Mouse (Mus musculus) CD8-positive naive resting alpha-beta T cell, adult 2 months (primary cell): ENCODE data around the gene Col5a3.
"Not testable (repeated sequence)": the region's sequence is repeated elsewhere in the genome, so short reads cannot be mapped to it uniquely, and the experiment has no call there.

Experiments
- DNase-seq, 2 experiments: peaks; one replicate each; pipeline ENCODE4 v3.0.0; 2022; ENCODE audit warnings: low read depth in 2 of 2, low spot score in 2 of 2

Gene Col5a3

GRCm38 (mm10) chr9:20814521-20815272 is at the start of gene Col5a3:
Col5a3 (minus strand) TSS chr9:20815067.
- no peak for DNase-seq

- no peak for DNase-seq
Observed at GRCm38 (mm10) chr9:20862225-20862624, 47.4 kb upstream of the Col5a3 start.

- peak in 1 of 2 experiments; percentile 44 for DNase-seq
Observed at GRCm38 (mm10) chr9:20861821-20862220, 47.0 kb upstream of the Col5a3 start.

GRCm38 (mm10) chr9:20859926-20860325 is 45.1 kb upstream of the Col5a3 start:
- DNase-seq: no peak

GRCm38 (mm10) chr9:20857131-20857530 is 42.3 kb upstream of the Col5a3 start:
- no peak for DNase-seq

GRCm38 (mm10) chr9:20850179-20850578 is 35.3 kb upstream of the Col5a3 start:
- DNase-seq: no peak

- DNase-seq: no peak
Observed at GRCm38 (mm10) chr9:20842670-20843069, 27.8 kb upstream of the Col5a3 start.

GRCm38 (mm10) chr9:20842211-20842610 is 27.3 kb upstream of the Col5a3 start:
- DNase-seq: no peak

GRCm38 (mm10) chr9:20838931-20839330 is 24.1 kb upstream of the Col5a3 start:
- no peak for DNase-seq

GRCm38 (mm10) chr9:20837184-20837947 is 22.5 kb upstream of the Col5a3 start:
- no peak for DNase-seq

GRCm38 (mm10) chr9:20835431-20835954 is 20.6 kb upstream of the Col5a3 start:
- DNase-seq: not testable (repeated sequence)

- no peak for DNase-seq
Observed at GRCm38 (mm10) chr9:20834881-20835280, 20.0 kb upstream of the Col5a3 start.

GRCm38 (mm10) chr9:20830901-20831643 is 16.2 kb upstream of the Col5a3 start:
- DNase-seq: peak; percentile 50 to 65

GRCm38 (mm10) chr9:20828127-20828526 is 13.3 kb upstream of the Col5a3 start:
- DNase-seq: no peak

GRCm38 (mm10) chr9:20825781-20826180 is 10.9 kb upstream of the Col5a3 start:
- DNase-seq: no peak

- DNase-seq: no peak
Observed at GRCm38 (mm10) chr9:20822821-20823220, 8.0 kb upstream of the Col5a3 start.

- no peak for DNase-seq
Observed at GRCm38 (mm10) chr9:20820001-20820400, 5.1 kb upstream of the Col5a3 start.

GRCm38 (mm10) chr9:20818236-20818635 is 3.4 kb upstream of the Col5a3 start, which contains the start of gene Rdh8:
Rdh8 (plus strand) TSS chr9:20818503.
- DNase-seq: no peak

- DNase-seq: no peak
Observed at GRCm38 (mm10) chr9:20812537-20813271, 2.2 kb downstream of the Col5a3 start.

- no peak for DNase-seq
Observed at GRCm38 (mm10) chr9:20810773-20811172, 4.1 kb downstream of the Col5a3 start.

- no peak for DNase-seq
Observed at GRCm38 (mm10) chr9:20810271-20810670, 4.6 kb downstream of the Col5a3 start.
